Mouse (Mus musculus) right cerebral cortex, adult 2 months (tissue): ENCODE measurements around the gene Spns1.

Experiments
- DNase-seq, 2 experiments: peaks; one replicate each; pipeline ENCODE4 v3.0.0; 2021 to 2022; ENCODE audit warnings: low spot score in 2 of 2

Gene Spns1

DNA sequence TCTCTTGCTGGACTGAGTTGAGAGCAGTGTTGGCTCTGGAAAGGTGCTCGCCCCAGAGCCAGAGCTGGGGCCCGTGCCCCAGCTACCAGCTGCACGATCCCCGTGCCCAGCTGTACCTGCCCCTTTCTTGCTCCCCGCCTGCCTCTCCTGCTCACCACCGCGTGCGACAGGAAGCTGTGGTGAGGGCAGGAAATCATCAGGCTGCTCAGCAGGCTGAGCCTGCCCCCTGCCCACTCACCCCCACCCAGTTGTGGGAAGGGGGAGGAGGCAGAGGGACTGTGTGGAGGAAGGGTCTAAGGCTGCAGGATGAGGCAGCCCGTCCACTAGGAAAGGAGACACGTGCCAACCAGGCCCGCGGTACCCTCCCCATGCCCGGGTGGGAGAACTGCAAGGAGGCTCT is 7.9 kb downstream of the Spns1 start, which contains the start of gene Lat:
Lat (minus strand) TSS at position 178 of the 400 bp plus-strand sequence.
- no peak for DNase-seq

DNA sequence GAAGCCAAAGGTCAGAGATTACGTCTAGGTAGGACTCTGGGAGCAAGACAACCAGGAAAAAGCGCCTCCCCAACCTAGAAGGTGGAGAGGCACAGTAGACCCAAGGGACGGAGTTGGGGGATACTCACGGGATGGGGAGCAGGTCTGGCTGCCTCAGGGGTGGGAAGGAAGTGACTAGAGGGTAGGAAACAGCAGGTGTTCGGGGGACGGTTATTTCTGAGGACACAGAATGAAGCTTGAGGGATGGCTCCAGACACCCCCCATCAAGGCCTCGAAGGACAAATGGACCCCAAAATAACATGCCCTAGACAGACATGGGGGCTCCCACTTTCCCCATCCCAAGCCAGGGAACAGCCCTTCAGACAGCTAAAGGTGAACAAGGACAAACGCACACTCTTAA is 8.9 kb downstream of the Spns1 start:
- DNase-seq: no peak

DNA sequence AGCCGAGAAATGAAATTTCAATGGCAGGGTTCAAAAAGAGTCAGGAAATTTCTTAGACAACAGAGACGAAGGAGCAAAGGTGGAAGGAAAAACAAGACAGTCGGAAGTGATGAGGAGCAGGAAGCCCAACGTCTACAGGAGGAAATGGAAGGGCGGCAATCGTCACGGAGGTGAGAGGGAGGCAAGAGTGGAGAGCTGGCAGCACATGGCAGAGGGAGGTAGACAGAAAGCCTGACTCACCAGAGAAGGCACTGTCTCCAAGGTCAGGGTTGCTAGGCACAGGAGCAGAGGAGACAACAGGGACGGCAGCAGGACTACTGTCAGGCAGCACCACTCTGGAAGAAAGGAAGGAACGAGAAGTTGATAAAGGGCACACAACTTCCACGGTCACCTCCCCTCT is 9.6 kb downstream of the Spns1 start:
- no peak for DNase-seq

DNA sequence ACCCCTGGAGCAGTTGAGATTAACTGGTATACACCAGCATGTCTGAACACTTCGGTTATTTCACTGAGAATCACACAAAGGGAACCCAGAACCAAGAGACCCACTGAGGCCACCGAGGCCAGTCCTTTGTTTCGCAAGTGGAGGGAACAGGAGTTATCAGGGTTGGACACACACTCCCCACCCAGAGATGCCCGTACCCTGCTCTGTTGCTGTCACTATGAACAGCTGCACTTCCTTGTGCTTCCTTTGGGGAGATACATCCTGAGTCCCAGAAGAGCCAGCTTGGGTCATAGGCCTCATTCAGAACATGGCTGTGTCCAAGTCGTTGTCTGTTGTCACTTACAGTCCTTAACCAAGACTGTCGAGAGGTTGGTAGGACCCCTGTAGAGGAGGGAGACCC is 14.2 kb downstream of the Spns1 start:
- DNase-seq: no peak

DNA sequence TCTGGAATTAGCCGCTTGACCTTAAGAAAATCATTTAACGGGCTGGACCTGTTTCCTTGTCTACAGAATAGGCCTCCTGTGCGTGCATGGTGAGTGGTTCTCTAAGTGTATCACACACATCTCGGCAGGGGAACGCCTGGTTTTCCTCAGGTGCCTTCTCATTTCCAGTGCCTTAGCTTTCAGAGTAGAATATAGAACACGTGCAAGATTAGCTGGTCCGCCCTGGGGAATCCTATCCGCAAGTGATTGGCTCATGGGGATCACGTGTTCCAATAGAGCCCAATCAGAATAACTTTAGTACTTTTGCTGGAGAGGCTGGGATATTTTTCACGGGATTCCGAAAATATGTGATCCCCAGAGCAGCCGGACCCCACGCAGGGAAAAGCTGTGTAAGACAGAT is 18.2 kb downstream of the Spns1 start:
- no peak for DNase-seq

DNA sequence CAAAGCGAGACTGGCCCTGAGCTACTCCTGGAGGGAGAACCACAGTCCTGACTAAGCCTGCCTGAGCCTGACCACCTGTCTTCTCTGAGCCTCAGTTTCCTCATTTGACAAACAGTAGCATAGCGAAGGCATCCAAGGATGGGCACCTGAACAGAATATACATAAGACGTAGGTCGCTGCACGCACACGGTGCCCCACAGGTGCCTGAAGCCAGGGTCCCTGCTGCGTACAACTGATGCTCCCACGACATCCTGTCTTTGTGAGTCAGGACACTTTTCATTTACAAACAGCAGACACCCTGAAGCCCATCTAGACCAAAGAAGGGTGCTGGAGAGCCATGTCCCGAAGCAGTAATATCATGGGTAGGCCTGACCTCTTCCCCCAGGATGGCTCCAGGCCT is 18.8 kb downstream of the Spns1 start:
- DNase-seq: no peak

DNA sequence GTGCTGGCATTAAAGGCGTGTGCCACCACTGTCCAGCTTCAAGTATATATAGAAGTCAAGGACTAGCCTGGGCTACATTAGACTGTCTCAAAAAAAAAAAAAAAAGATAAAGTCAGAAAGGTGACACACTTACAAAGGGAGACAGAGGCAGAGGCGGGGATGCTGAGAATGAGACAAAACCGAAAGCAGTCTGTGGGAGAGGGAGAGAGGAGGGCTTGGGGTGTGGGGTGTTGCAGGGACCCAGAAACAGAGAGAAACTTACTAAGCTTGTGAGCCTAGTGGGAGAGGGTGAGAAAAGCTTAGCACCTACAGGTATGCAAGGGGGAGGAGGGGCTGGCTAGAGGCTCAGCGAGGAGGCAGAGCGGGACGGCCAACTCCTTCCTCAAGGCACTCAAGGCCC is 19.4 kb downstream of the Spns1 start:
- DNase-seq: no peak

- no peak for DNase-seq
Observed at GRCm38 (mm10) chr7:126356793-126357591, 20.3 kb downstream of the Spns1 start.

DNA sequence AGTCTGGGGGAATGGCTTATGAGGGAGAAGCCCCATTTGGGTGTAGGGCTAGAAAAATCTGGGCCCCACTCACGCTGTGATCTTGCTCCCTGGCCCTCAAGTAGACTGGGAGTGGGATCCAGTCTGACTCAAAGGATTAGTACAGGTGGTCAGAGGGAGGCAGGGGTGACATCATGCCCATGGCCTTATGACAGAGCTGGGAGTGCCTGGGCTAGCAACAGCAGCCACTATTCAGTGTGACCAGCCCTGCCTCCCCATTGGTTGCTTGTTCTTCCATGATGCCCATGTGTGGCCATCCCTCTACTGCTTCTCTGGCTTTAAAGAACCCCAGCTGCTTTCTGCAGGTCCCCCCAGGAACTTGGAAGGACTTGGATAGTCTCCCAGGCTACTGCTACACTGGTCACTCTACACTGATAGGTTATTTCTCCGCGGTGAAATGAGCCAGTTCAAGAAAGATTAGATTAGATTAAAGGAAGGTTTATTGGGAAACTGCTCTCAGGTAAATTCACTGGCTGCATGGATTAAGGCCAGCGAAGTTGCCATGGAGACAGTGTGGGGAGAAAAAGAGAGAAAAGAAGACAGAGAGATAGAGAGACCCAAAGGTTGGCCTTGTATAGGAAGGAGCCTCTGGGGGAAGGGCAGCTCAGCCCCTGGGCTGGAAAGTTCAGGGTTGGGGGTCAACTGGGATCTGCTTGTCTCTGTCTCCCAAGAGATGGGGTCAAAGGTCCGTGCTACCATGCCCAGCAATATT is 21.2 kb downstream of the Spns1 start:
- DNase-seq: peak in 1 of 2 experiments; percentile 30

DNA sequence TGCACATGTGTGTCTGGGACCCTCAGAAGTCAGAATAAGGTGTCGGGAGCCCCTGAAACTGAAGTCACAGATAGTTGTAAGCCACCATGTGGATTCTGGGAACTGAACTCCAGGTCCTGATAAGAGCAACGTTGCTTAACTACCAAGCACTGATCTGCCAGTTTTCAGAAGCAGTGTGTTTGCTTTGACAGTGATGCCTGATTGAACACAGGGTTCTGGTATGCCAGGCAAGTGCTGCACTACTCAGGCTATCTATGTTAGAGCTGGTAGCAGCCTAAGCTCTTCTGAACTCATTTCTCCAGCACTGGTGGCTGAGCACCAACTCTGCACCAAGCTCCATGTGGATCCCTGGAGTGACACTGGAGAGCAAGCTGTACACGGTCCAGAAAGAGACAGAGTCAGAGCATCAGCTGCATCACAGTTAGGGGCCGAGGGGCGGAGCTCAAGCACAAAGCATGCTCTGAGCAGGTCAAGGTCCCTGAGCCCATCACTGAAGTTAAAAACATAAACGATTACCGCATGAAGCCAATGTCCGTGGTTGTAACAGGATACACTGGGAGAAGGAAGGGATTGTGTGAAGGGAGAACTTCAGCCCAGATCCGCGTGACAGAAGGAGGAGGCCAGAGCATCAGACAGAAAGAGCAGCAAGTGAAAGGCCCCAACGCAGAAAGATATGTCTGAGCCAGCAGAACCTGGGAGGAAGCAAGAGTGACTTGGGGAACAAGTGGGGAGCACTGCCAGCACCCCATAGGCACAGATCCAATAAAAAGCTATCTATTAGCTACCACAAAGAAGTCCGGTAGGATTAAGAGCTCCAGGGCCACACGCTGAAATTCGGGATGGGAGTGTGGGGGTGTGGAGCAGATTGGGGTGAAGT is 22.3 kb downstream of the Spns1 start:
- no peak for DNase-seq

- no peak for DNase-seq
Observed at GRCm38 (mm10) chr7:126353994-126354365, 23.3 kb downstream of the Spns1 start.

- DNase-seq: no peak
Observed at GRCm38 (mm10) chr7:126353251-126353993, 23.8 kb downstream of the Spns1 start.

- no peak for DNase-seq
Observed at GRCm38 (mm10) chr7:126351419-126351951, 25.8 kb downstream of the Spns1 start.

DNA sequence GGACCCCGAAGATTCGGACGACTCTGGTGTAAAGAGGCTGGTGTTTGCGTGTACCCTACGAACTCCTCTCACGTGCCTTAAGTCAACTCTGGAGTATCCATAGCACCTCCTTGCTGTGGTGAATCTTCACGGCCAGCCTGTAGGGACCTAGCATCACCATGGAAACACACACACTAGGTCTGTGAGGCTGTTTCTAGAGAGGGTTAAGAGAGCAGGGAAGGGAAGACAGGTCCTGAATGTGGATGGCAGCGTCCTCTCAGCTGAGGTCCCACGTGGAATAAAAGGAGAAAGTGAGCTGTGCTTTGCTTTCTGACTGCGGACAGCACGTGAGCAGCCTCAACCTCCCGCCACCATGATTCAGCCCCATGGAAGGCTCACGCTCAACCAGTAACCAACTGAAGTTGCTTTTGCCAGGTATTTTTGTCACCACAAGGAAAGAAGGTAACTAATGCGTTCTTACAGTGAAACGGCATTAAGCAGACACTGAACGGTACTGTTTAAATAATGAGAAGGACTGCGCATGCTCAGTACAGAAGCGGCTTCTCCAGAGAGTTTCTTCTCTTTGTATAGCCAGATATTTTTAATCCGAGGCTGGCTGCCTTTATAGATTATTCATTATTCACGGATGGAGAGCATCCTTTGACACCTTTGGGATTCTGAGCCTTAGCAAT is 26.4 kb downstream of the Spns1 start:
- DNase-seq: no peak

GRCm38 (mm10) chr7:126348293-126348692 is 29.0 kb downstream of the Spns1 start:
- no peak for DNase-seq

- no peak for DNase-seq
Observed at GRCm38 (mm10) chr7:126347098-126347497, 30.2 kb downstream of the Spns1 start.

DNA sequence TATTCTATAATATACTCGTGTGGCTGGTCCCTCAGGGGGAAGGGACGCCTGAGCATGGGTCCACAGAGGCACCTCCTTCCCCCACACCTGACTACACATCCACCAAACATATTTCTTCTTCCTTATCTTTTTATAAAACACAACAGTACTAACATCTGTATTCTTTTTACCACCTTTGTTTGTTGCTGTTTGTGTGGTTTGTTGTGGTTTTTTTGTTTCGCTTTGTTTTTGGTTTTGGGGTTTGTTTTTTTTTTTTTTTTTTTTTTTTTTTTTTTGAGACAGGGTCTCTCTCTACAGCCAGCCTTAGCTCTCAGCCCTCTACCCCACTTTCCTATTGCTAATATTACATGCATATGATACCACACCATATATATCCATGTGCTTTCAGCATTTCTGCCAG is 31.3 kb downstream of the Spns1 start:
- DNase-seq: no peak

- no peak for DNase-seq
Observed at GRCm38 (mm10) chr7:126345557-126345956, 31.7 kb downstream of the Spns1 start.

GRCm38 (mm10) chr7:126340896-126341295 is 36.4 kb downstream of the Spns1 start:
- no peak for DNase-seq

DNA sequence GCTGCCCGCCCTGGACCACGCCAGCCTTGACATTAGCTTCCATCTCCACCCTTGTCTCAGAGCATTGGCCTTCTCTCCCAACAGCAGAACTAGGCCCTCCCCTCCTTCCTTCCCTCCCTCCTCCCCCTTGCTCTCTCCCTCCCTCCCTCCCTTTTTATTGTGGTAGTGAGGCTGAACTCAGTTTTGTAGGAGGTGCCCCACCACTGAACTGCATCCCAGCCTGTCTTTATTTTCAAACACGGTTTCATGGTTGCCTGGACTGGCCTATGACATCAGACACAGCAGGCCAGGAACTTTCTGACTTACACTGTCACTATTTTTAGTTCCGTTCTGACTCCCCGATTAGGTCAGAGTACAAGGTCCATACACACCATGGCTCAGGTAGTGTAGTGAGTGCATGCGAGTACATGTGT is 37.0 kb downstream of the Spns1 start:
- DNase-seq: no peak

GRCm38 (mm10) chr7:126339521-126339971 is 37.7 kb downstream of the Spns1 start:
- DNase-seq: no peak
